Mouse (Mus musculus): ENCODE measurements around the gene Tmem230.
"Not testable (repeated sequence)": the region's sequence is repeated elsewhere in the genome, so short reads cannot be mapped to it uniquely, and the experiment has no call there.

GRCm38 (mm10) chr2:132289213-132289612 is 41.6 kb upstream of the Tmem230 start:
- TF ChIP-seq CTCF, EP300 (IDR thresholded peaks at IDR 0.05; ENCODE audit: low read depth): not testable (repeated sequence)

Measured in heart, postnatal 0 days (tissue).